Mouse (Mus musculus) liver, embryonic 14.5 days (tissue): ENCODE data around the gene Vamp3. TPM values are rescaled to one million over a fixed set of nuclear protein-coding genes. Genes with fewer than 3 reads are reported as not detected.

Source experiments
- ATAC-seq: fragments of 200-750 bp; cut with Nextera tagmentation; 2 replicates; pipeline ENCODE4 v1.8.0; 2017; ENCODE audit warnings: moderate number of reproducible peaks, mild to moderate bottlenecking, moderate library complexity; ENCODE audit not compliant: insufficient read depth
- DNase-seq, 3 experiments: peaks; one replicate each; pipeline ENCODE4 v3.0.0-alpha.2; 2012 to 2013; ENCODE audit warnings: low read depth in 3 of 3, low spot score in 3 of 3
- H3K27ac ChIP-seq: fragments of 300-500 bp; sonication (generic); 2 replicates; pipeline ENCODE4 v1.5.1; 2014; ENCODE audit warnings: moderate library complexity, mild to moderate bottlenecking, control low read depth, inconsistent platforms
- H3K27me3 ChIP-seq: fragments of 300-500 bp; sonication (generic); 2 replicates; pipeline ENCODE4 v1.6.1; 2014; ENCODE audit warnings: mild to moderate bottlenecking, low read length, moderate library complexity; ENCODE audit not compliant: control insufficient read depth, insufficient read depth
- H3K36me3 ChIP-seq: fragments of 300-500 bp; sonication (generic); replicated peaks from 2 replicates; pipeline ENCODE4 v1.6.1; 2014; ENCODE audit warnings: low read depth; ENCODE audit not compliant: control insufficient read depth, insufficient read depth
- H3K4me1 ChIP-seq, 2 experiments: fragments of 200-500 bp in 1 of 2; fragments of 300-500 bp in 1 of 2; sonication (generic) in 1 of 2; replicated peaks; 2 replicates each; pipeline ENCODE4 v1.6.1; 2012 to 2014; ENCODE audit warnings: antibody characterized with exemption in 1 of 2, inconsistent platforms in 1 of 2, low read length in 1 of 2; ENCODE audit not compliant: control insufficient read depth in 2 of 2, insufficient read depth in 2 of 2
- H3K4me2 ChIP-seq: fragments of 300-500 bp; sonication (generic); 2 replicates; pipeline ENCODE4 v1.6.1; 2014; ENCODE audit warnings: low read depth, mild to moderate bottlenecking, control low read depth, moderate library complexity
- H3K4me3 ChIP-seq, 2 experiments: fragments of 200-500 bp in 1 of 2; fragments of 300-500 bp in 1 of 2; sonication (generic) in 1 of 2; 2 replicates each; pipeline ENCODE4 v1.5.1; 2012 to 2014; ENCODE audit warnings: low read depth in 2 of 2, low read length in 2 of 2, mild to moderate bottlenecking in 2 of 2, control low read depth in 1 of 2, inconsistent platforms in 1 of 2, moderate library complexity in 1 of 2; ENCODE audit not compliant: insufficient read depth in 1 of 2
- H3K9ac ChIP-seq: fragments of 300-500 bp; sonication (generic); replicated peaks from 2 replicates; pipeline ENCODE4 v1.6.1; 2014; ENCODE audit warnings: mild to moderate bottlenecking, control low read depth, moderate library complexity
- H3K9me3 ChIP-seq: fragments of 300-500 bp; sonication (generic); 2 replicates; pipeline ENCODE4 v1.6.1; 2016; ENCODE audit warnings: low read length, mixed read lengths; ENCODE audit not compliant: control insufficient read depth
- CTCF ChIP-seq: IDR thresholded peaks from 2 replicates; pipeline ENCODE4 v1.5.1; 2016; ENCODE audit warnings: antibody characterized with exemption, low read depth, control low read depth
- EP300 ChIP-seq: IDR thresholded peaks from 2 replicates; pipeline ENCODE4 v1.6.1; 2016; ENCODE audit warnings: antibody characterized with exemption, low read depth
- WGBS: fragments of 180-500 bp; shearing (Covaris S2); extraction: QIAGEN DNeasy Blood & Tissue Kit; methylation state at CpG from one replicate; pipeline ENCODE4 v1.1.7; 2014; ENCODE audit not compliant: insufficient replicate concordance; 5-methylcytosine and 5-hydroxymethylcytosine counted together
- polyA plus RNA-seq, 2 experiments: library from polyadenylated mRNA; depleted of rRNA in 1 of 2; stranded (reverse) in 1 of 2; unstranded in 1 of 2; fragments of >200 nt; fragmentation: Nextera tagmentation in 1 of 2; extraction: Ambion mirVana in 1 of 2; gene quantifications; 2 replicates each; pipeline versions ENCODE4 v1.2.1 to v1.2.3; 2012 to 2014

Gene Vamp3
- polyA plus RNA-seq, 2 experiments = 11.0 to 24.7 TPM

- no peaks in the 10 kb centered on the region for H3K9me3 ChIP-seq
- H3K27ac ChIP-seq = no peak overlapping the region
- DNase-seq = no peak
- no peak overlapping the region for H3K4me2 ChIP-seq
- TF ChIP-seq EP300 = no peak
- TF ChIP-seq CTCF = no peak
- H3K9ac ChIP-seq = no peak overlapping the region
- WGBS = 75% methylated on average over 11 of the region's 11 CpGs
- no peaks in the 10 kb centered on the region for H3K4me1 ChIP-seq
- no peak overlapping the region for H3K4me3 ChIP-seq
- no peak for ATAC-seq
- H3K36me3 ChIP-seq = no peaks in the 10 kb centered on the region
- no peaks in the 10 kb centered on the region for H3K27me3 ChIP-seq
Observed at GRCm38 (mm10) chr4:151097104-151097438, 39.3 kb upstream of the Vamp3 start.

GRCm38 (mm10) chr4:151096334-151097103, 38.8 kb upstream of the Vamp3 start:
- H3K27me3 ChIP-seq = no peaks in the 10 kb centered on the region
- ATAC-seq (no peak), DNase-seq (no peak)
- no peak overlapping the region for H3K4me3 ChIP-seq
- no peak overlapping the region for H3K9ac ChIP-seq
- no peaks in the 10 kb centered on the region for H3K4me1 ChIP-seq
- no peak overlapping the region for H3K27ac ChIP-seq
- WGBS = 75% methylated on average over 18 of the region's 18 CpGs
- TF ChIP-seq CTCF (no peak), EP300 (no peak)
- H3K9me3 ChIP-seq = no peaks in the 10 kb centered on the region
- no peak overlapping the region for H3K4me2 ChIP-seq
- no peaks in the 10 kb centered on the region for H3K36me3 ChIP-seq

- H3K4me2 ChIP-seq = no peak overlapping the region
- no peak overlapping the region for H3K9ac ChIP-seq
- 32% methylated on average over 2 of the region's 2 CpGs for WGBS
- no peak overlapping the region for H3K4me3 ChIP-seq
- no peaks in the 10 kb centered on the region for H3K9me3 ChIP-seq
- no peaks in the 10 kb centered on the region for H3K4me1 ChIP-seq
- ATAC-seq (no peak), DNase-seq (no peak)
- no peaks in the 10 kb centered on the region for H3K36me3 ChIP-seq
- H3K27ac ChIP-seq = no peak overlapping the region
- TF ChIP-seq CTCF (peak; percentile 74), EP300 (no peak)
- H3K27me3 ChIP-seq = no peaks in the 10 kb centered on the region
Observed at GRCm38 (mm10) chr4:151095207-151095606, 37.4 kb upstream of the Vamp3 start.

GRCm38 (mm10) chr4:151089270-151089669, 31.5 kb upstream of the Vamp3 start, which contains the start of gene Gm13090:
Gene Gm13090, plus strand, starts transcription at chr4:151089570.
- WGBS = 65% methylated on average over 7 of the region's 7 CpGs
- Histone ChIP-seq H3K36me3 (no peaks in the 10 kb centered on the region), H3K9ac (no peak within 1 kb of the TSS), H3K27me3 (no peaks in the 10 kb centered on the region), H3K4me2 (no peak within 1 kb of the TSS), H3K4me3 (no peak within 1 kb of the TSS), H3K4me1 (no peaks in the 10 kb centered on the region), H3K27ac (no peak within 1 kb of the TSS), H3K9me3 (no peaks in the 10 kb centered on the region)
- TF ChIP-seq CTCF (no peak), EP300 (no peak)
- no peak for DNase-seq
- ATAC-seq = no peak

GRCm38 (mm10) chr4:151088819-151089218, 31.1 kb upstream of the Vamp3 start:
- DNase-seq = no peak
- Histone ChIP-seq H3K4me3 (no peak overlapping the region), H3K36me3 (no peaks in the 10 kb centered on the region), H3K9ac (no peak overlapping the region), H3K9me3 (no peaks in the 10 kb centered on the region), H3K27me3 (no peaks in the 10 kb centered on the region), H3K4me1 (no peaks in the 10 kb centered on the region), H3K4me2 (no peak overlapping the region), H3K27ac (no peak overlapping the region)
- ATAC-seq = no peak
- 68% methylated on average over 14 of the region's 14 CpGs for WGBS
- TF ChIP-seq CTCF (no peak), EP300 (no peak)
